Mouse (Mus musculus) heart, adult 8-10 months (tissue): ENCODE measurements around the gene Spn. TPM values are rescaled to one million over a fixed set of nuclear protein-coding genes. Genes with fewer than 3 reads are reported as not detected.

Experiments used
- DNase-seq: peaks from one replicate; pipeline ENCODE4 v3.0.0; 2022; ENCODE audit warnings: low spot score
- total RNA-seq, 4 experiments: library from RNA; stranded (reverse); gene quantifications; 2 replicates each; pipeline ENCODE4 v1.2.4; 2022

Gene Spn
- total RNA-seq, 4 experiments from 2014 or later = 0.38 to 0.57 (median 0.46) TPM

DNA sequence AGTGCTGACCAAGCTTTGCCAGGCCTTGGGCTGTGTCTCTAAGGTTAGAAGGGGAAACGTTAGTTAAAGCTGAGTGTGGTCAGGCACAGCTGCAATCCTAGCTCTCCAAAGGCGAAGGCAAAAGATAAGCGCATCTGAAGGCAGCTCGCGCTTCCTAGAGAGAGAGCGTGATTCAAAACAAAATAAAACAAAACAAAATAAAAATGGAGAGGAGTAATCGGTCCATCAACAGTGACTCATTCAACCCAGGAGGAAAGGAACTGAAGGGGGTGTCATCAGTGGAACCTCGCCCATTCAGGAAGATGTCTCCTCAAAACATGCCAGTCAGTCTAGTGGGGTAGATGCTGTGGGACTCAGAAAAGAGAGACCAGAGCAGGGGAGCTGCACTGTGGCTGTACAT, 55.4 kb downstream of the Spn start:
- DNase-seq = no peak

Other genes with a start within 250 kb of the Spn start
- gene Tmem219, start 214.9 kb downstream of the Spn start, total RNA-seq = 10 to 100 TPM; 10.3 to 13.1 (median 12.6) TPM
- gene Kctd13, start 208.9 kb downstream of the Spn start, total RNA-seq = 1 to 10 TPM; 6.6 to 9.3 (median 7.3) TPM
- gene Asphd1, start 188.2 kb downstream of the Spn start, total RNA-seq = under 1 TPM in 1 of 4 experiments, not detected in 3; 0.19 TPM
- gene Sez6l2, start 187.3 kb downstream of the Spn start, total RNA-seq = 1 to 10 TPM; 2.6 to 7.2 (median 6.4) TPM
- 10 to 100 TPM; 45.9 to 53.7 (median 50.7) TPM for gene Cdipt, start 161.9 kb downstream of the Spn start, total RNA-seq
- gene Cdiptos, start 161.7 kb downstream of the Spn start, total RNA-seq = under 1 TPM in 3 of 4 experiments, not detected in 1; 0.37 to 0.60 (median 0.43) TPM
- gene Mvp, start 123.2 kb downstream of the Spn start, total RNA-seq = 10 to 100 TPM; 59.3 to 81.8 (median 73.5) TPM
- not detected for gene Pagr1b, start 121.3 kb downstream of the Spn start, total RNA-seq
- gene Pagr1a, start 120.5 kb downstream of the Spn start, total RNA-seq = 10 to 100 TPM in 2 of 4 experiments, 1 to 10 TPM in 2; 8.3 to 22.2 (median 10.5) TPM
- gene Gm42742, start 116.7 kb downstream of the Spn start, total RNA-seq = 10 to 100 TPM; 28.1 to 33.3 (median 31.4) TPM
- 1 to 10 TPM in 1 of 4 experiments, under 1 TPM in 1, not detected in 2; 0.87 to 1.1 TPM for gene Prrt2, start 116.6 kb downstream of the Spn start, total RNA-seq
- 10 to 100 TPM; 48.5 to 55.9 (median 54.8) TPM for gene Maz, start 110.8 kb downstream of the Spn start, total RNA-seq
- 1 to 10 TPM in 3 of 4 experiments, not detected in 1; 1.2 to 2.2 (median 1.6) TPM for gene Kif22, start 95.4 kb downstream of the Spn start, total RNA-seq
- gene Zg16, start 50.5 kb downstream of the Spn start, total RNA-seq = not detected
- gene AI467606, start 46.5 kb downstream of the Spn start, total RNA-seq = 1 to 10 TPM; 1.2 to 2.9 (median 1.3) TPM
- gene Qprt, start 15.6 kb downstream of the Spn start, total RNA-seq = not detected
- 10 to 100 TPM; 36.2 to 45.1 (median 40.6) TPM for gene Cd2bp2, start 58.2 kb upstream of the Spn start, total RNA-seq
- 10 to 100 TPM; 17.4 to 24.4 (median 23.0) TPM for gene Tbc1d10b, start 70.6 kb upstream of the Spn start, total RNA-seq
- gene Mylpf, start 71.1 kb upstream of the Spn start, total RNA-seq = 10 to 100 TPM in 1 of 4 experiments, 1 to 10 TPM in 3; 6.2 to 14.1 (median 8.2) TPM
- gene Zfp553, start 95.2 kb upstream of the Spn start, total RNA-seq = 1 to 10 TPM; 5.2 to 6.4 (median 5.8) TPM
- 1 to 10 TPM; 2.1 to 3.9 (median 2.6) TPM for gene Sept1, start 95.3 kb upstream of the Spn start, total RNA-seq
- gene Zfp771, start 106.5 kb upstream of the Spn start, total RNA-seq = 10 to 100 TPM; 15.3 to 21.7 (median 17.1) TPM
- 10 to 100 TPM; 40.5 to 45.6 (median 40.9) TPM for gene Dctpp1, start 122.9 kb upstream of the Spn start, total RNA-seq
- gene Sephs2, start 136.2 kb upstream of the Spn start, total RNA-seq = 10 to 100 TPM; 24.2 to 31.6 (median 31.0) TPM
- gene Itgal, start 158.4 kb upstream of the Spn start, total RNA-seq = 1 to 10 TPM; 1.1 to 2.0 (median 1.6) TPM
- gene Zfp768, start 207.8 kb upstream of the Spn start, total RNA-seq = 10 to 100 TPM; 37.1 to 43.4 (median 41.5) TPM
- 1 to 10 TPM; 3.2 to 4.3 (median 3.7) TPM for gene Zfp747, start 238.2 kb upstream of the Spn start, total RNA-seq
- 1 to 10 TPM; 1.8 to 2.5 (median 2.0) TPM for gene 9130019O22Rik, start 249.3 kb upstream of the Spn start, total RNA-seq